Mouse (Mus musculus) C2C12 (cell line): Measurements from ENCODE around the gene Wasf1. TPM values are rescaled to one million over a fixed set of nuclear protein-coding genes. Genes with fewer than 3 reads are reported as not detected.

ENCODE experiments used
- H3K27me3 ChIP-seq: one replicate; pipeline ENCODE4 v1.6.1; 2011; ENCODE audit not compliant: control insufficient read depth, insufficient read depth, insufficient read length
- H3K36me3 ChIP-seq: one replicate; pipeline ENCODE4 v1.6.1; 2011; ENCODE audit not compliant: control insufficient read depth, insufficient read depth
- H3K4me3 ChIP-seq: one replicate; pipeline ENCODE4 v1.5.1; 2011; ENCODE audit warnings: mild to moderate bottlenecking, control low read depth; ENCODE audit not compliant: poor library complexity, insufficient read depth, severe bottlenecking
- H3K79me2 ChIP-seq: one replicate; pipeline ENCODE4 v1.6.1; 2011; ENCODE audit not compliant: control insufficient read depth, insufficient read depth
- H3K79me3 ChIP-seq: one replicate; pipeline ENCODE4 v1.6.1; 2011; ENCODE audit warnings: low read depth, control low read depth
- H3ac ChIP-seq: one replicate; pipeline ENCODE3; 2011; ENCODE audit warnings: low read depth; ENCODE audit not compliant: control insufficient read depth, insufficient read length
- CEBPB ChIP-seq: IDR thresholded peaks from one replicate; pipeline ENCODE4 v1.6.1; 2011; ENCODE audit warnings: low read depth, mild to moderate bottlenecking, control low read depth, moderate library complexity
- CTCF ChIP-seq: IDR thresholded peaks from one replicate; pipeline ENCODE4 v1.5.1; 2011; ENCODE audit not compliant: control insufficient read depth, insufficient read depth, insufficient read length
- FOSL1 ChIP-seq: IDR thresholded peaks from one replicate; pipeline ENCODE4 v1.8.0; 2011; ENCODE audit warnings: mild to moderate bottlenecking, low read length; ENCODE audit not compliant: poor library complexity, insufficient read depth, severe bottlenecking
- MAX ChIP-seq: IDR thresholded peaks from one replicate; pipeline ENCODE4 v1.6.1; 2011; ENCODE audit warnings: mild to moderate bottlenecking, control low read depth
- MYOD1 ChIP-seq: IDR thresholded peaks from one replicate; pipeline ENCODE4 v1.6.1; 2011; ENCODE audit warnings: low read depth; ENCODE audit not compliant: control insufficient read depth, insufficient read length
- MYOG ChIP-seq: IDR thresholded peaks from one replicate; pipeline ENCODE4 v1.6.1; 2011; ENCODE audit not compliant: control insufficient read depth, insufficient read length; ENCODE audit errors: extremely low read depth
- USF1 ChIP-seq: IDR thresholded peaks from one replicate; pipeline ENCODE4 v1.6.1; 2011; ENCODE audit warnings: low read depth, mild to moderate bottlenecking, control low read depth, moderate library complexity
- long read RNA-seq, 2 experiments: library from polyadenylated mRNA; unstranded; transcript quantifications; one replicate each; pipeline ENCODE4 v2.0.0; 2019 to 2020
- polyA plus RNA-seq: library from polyadenylated mRNA; unstranded; fragments of >200 nt; fragmentation: generic; extraction: Trizol; gene quantifications from one replicate; pipeline ENCODE4 v1.2.1, GENCODE M21; 2012; ENCODE audit warnings: missing spikeins

Gene Wasf1
- 9.2 TPM for polyA plus RNA-seq
- long read RNA-seq, experiment 1, partial matches to known transcripts = 0 of 3 reads
- long read RNA-seq, experiment 1, other reads (novel, unspliced or antisense) = 2 of 3 reads
- long read RNA-seq, experiment 2, transcript Wasf1-202 (9 exons, 2,719 nt) = major isoform, 17 of 27 reads
- long read RNA-seq, experiment 2, partial matches to known transcripts = 1 of 27 reads
- long read RNA-seq, experiment 2, other reads (novel, unspliced or antisense) = 7 of 27 reads

GRCm38 (mm10) chr10:40882831-40883643, at the start of gene Wasf1, which contains the start of gene Cdc40:
TSS of gene Wasf1 (plus strand) at chr10:40883475.
TSS of gene Cdc40 (minus strand) at chr10:40883311.
- H3K27me3 ChIP-seq = no peaks in the 10 kb centered on the region
- H3K36me3 ChIP-seq = peaks cover 15% of the 10 kb centered on the region
- peaks cover 56% of the 10 kb centered on the region for H3K79me3 ChIP-seq
- H3ac ChIP-seq = peak within 1 kb of the TSS; percentile 96
- TF ChIP-seq USF1 = peak; percentile 12
- no peak for TF ChIP-seq MAX
- no peak for TF ChIP-seq MYOD1
- H3K4me3 ChIP-seq = peak within 1 kb of the TSS; percentile 95
- H3K79me2 ChIP-seq = peaks cover 80% of the 10 kb centered on the region

GRCm38 (mm10) chr10:40840086-40840485, 43.2 kb upstream of the Wasf1 start:
- H3K36me3 ChIP-seq = peaks cover 60% of the 10 kb centered on the region

GRCm38 (mm10) chr10:40843841-40844240, 39.4 kb upstream of the Wasf1 start:
- Histone ChIP-seq H3ac (no peak overlapping the region), H3K27me3 (no peaks in the 10 kb centered on the region), H3K79me2 (no peaks in the 10 kb centered on the region), H3K4me3 (no peak overlapping the region), H3K79me3 (no peaks in the 10 kb centered on the region), H3K36me3 (peaks cover 67% of the 10 kb centered on the region)
- TF ChIP-seq MYOG (no peak), USF1 (no peak)

More at GRCm38 (mm10) chr10:40840086-40840485, 43.2 kb upstream of the Wasf1 start:
- Histone ChIP-seq H3K4me3 (no peak overlapping the region), H3K27me3 (no peaks in the 10 kb centered on the region), H3K79me3 (no peaks in the 10 kb centered on the region), H3ac (no peak overlapping the region), H3K79me2 (no peaks in the 10 kb centered on the region)
- TF ChIP-seq MYOD1 = no peak
- no peak for TF ChIP-seq CEBPB
- TF ChIP-seq USF1 = no peak
- TF ChIP-seq FOSL1 = no peak
- no peak for TF ChIP-seq CTCF
- TF ChIP-seq MYOG = no peak
- TF ChIP-seq MAX = no peak

- no peak overlapping the region for H3ac ChIP-seq
- H3K27me3 ChIP-seq = no peaks in the 10 kb centered on the region
- TF ChIP-seq MYOG (no peak), CEBPB (no peak), MAX (no peak), USF1 (no peak), CTCF (no peak), FOSL1 (no peak), MYOD1 (no peak)
- H3K79me2 ChIP-seq = no peaks in the 10 kb centered on the region
- H3K36me3 ChIP-seq = peaks cover 73% of the 10 kb centered on the region
- H3K4me3 ChIP-seq = no peak overlapping the region
- no peaks in the 10 kb centered on the region for H3K79me3 ChIP-seq
Observed at GRCm38 (mm10) chr10:40844546-40844945, 38.7 kb upstream of the Wasf1 start.

GRCm38 (mm10) chr10:40845626-40846025, 37.6 kb upstream of the Wasf1 start:
- no peak overlapping the region for H3ac ChIP-seq
- no peak for TF ChIP-seq CEBPB
- TF ChIP-seq MYOD1 = no peak
- TF ChIP-seq MYOG = no peak
- no peak for TF ChIP-seq MAX
- no peaks in the 10 kb centered on the region for H3K79me3 ChIP-seq
- no peaks in the 10 kb centered on the region for H3K27me3 ChIP-seq
- H3K4me3 ChIP-seq = no peak overlapping the region
- H3K79me2 ChIP-seq = no peaks in the 10 kb centered on the region
- H3K36me3 ChIP-seq = peaks cover 70% of the 10 kb centered on the region
